Mouse (Mus musculus): ENCODE measurements around the gene Zc3h15. TPM values are rescaled to one million over a fixed set of nuclear protein-coding genes. Genes with fewer than 3 reads are reported as not detected.
"Not testable (repeated sequence)": the region's sequence is repeated elsewhere in the genome, so short reads cannot be mapped to it uniquely, and the experiment has no call there.

Zc3h15 gene
- total RNA-seq (2021) = 102 and 127 TPM in 2 replicates
- long read RNA-seq, transcript Zc3h15-201 (10 exons, 2,111 nt) = major isoform, 91 of 114 reads
- long read RNA-seq, partial matches to known transcripts = 14 of 114 reads
- long read RNA-seq, other reads (novel, unspliced or antisense) = 7 of 114 reads

GRCm38 (mm10) chr2:83644276-83645252 is at the start of gene Zc3h15:
Gene Zc3h15, plus strand, starts transcription at chr2:83644435.
- DNase-seq = peak; percentile 94

GRCm38 (mm10) chr2:83620558-83621367 is 23.5 kb upstream of the Zc3h15 start:
- DNase-seq = no peak

GRCm38 (mm10) chr2:83621511-83621910 is 22.7 kb upstream of the Zc3h15 start:
- no peak for DNase-seq

GRCm38 (mm10) chr2:83622792-83623191 is 21.4 kb upstream of the Zc3h15 start:
- DNase-seq = no peak

DNA sequence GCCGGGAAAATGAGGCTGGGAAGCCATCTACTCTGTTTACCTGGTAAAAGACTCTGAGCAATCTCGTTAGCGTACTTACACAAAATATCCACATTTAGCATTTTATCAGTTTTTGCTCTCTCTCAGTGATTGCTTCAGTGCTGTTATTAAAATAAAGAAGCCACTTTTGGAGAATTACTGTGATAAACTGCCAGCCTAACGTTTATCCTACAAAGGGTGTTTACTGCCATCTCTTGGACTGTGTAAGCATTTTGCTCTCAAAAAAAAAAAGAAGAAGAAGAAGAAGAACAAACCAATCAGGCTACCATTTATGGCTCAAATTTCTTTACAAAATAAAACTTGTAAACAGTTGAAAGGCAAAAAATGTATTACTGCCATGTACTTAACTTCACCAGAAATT is 20.2 kb upstream of the Zc3h15 start:
- DNase-seq = no peak

GRCm38 (mm10) chr2:83625226-83626108 is 18.8 kb upstream of the Zc3h15 start:
- peak; percentile 83 for DNase-seq

- DNase-seq = no peak
These were observed 17.4 kb upstream of the Zc3h15 start for GRCm38 (mm10) chr2:83626881-83627280.

DNA sequence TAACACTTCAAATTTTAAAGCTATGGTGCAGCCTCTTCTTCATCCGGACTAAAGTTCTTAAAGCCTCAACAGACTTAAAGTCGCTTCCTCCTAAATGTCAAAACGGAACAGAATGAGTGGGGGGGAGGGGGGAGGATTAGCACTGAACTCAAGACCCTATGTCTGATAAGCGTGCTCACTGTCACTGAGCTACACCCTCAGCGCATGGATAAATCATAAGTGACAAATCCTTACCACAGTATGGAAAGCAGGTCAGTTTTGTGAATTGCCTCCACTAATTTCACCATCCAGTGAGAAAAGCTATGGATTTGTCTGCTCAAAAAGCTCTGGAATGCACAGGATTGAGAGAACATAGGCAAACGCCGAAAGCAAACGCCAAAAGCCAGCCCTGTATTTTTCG is 16.7 kb upstream of the Zc3h15 start:
- DNase-seq = no peak

- no peak for DNase-seq
These were observed 16.3 kb upstream of the Zc3h15 start for GRCm38 (mm10) chr2:83627932-83628331.

- no peak for DNase-seq
These were observed 2.2 kb upstream of the Zc3h15 start for GRCm38 (mm10) chr2:83641993-83642392.

GRCm38 (mm10) chr2:83648916-83649315 is 4.7 kb downstream of the Zc3h15 start:
- DNase-seq = no peak

- DNase-seq = no peak
These were observed 8.4 kb downstream of the Zc3h15 start for GRCm38 (mm10) chr2:83652606-83653005.

- no peak for DNase-seq
These were observed 15.0 kb downstream of the Zc3h15 start for GRCm38 (mm10) chr2:83659279-83659678.

DNA sequence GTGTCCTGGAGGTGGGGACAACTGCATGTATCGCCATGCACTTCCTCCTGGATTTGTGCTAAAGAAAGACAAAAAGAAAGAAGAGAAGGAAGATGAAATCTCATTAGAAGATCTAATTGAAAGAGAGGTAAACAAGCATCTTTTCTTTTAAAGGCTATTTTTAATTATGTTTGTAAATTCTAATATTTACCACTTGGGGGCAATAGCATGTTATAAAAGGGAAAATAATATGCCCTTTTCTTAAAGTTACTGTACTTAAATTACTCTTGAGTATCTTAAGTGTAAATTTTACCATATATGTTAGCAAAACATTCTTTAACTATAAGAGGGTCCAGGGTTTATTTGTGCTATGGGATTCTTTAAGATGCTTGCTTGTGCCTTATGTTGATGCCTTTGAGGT is 15.9 kb downstream of the Zc3h15 start:
- no peak for DNase-seq

DNA sequence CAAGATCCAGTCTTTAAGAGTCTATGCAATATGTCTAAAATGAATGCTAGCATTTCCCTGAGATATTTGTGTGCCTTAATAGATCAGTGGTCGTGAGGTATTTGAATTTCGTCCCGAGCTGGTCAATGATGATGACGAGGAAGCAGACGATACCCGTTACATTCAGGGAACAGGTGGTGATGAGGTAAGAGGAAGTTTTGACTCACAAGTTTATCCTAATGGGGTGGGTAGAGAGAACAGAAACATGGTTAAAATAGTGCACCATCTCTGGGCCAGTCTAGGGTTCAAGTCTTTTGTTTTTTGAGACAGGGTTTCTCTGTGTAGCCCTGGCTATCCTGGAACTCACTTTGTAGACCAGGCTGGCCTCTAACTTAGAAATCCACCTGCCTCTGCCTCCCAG is 17.1 kb downstream of the Zc3h15 start:
- no peak for DNase-seq

DNA sequence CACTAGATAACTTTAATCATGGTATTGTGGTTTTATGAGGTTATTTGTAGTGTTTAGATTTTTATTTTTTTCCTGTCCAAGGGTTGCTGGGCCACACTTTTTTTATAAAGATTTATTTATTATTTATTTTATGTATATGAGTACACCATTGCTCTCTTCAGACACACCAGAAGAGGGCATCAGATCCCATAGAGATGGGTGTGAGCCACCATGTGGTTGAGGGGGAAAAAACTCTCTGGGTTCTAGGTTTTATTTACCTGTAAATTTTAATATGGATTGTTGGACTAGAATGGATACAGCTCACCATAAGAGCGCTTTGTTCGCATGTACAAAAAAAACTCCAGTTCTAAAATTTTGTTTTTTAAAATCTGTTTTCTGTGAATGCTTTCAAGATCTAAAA is 20.8 kb downstream of the Zc3h15 start:
- not testable (repeated sequence) for DNase-seq

- DNase-seq = no peak
These were observed 23.2 kb downstream of the Zc3h15 start for GRCm38 (mm10) chr2:83667430-83667829.

GRCm38 (mm10) chr2:83668052-83668451 is 23.8 kb downstream of the Zc3h15 start:
- no peak for DNase-seq

DNA sequence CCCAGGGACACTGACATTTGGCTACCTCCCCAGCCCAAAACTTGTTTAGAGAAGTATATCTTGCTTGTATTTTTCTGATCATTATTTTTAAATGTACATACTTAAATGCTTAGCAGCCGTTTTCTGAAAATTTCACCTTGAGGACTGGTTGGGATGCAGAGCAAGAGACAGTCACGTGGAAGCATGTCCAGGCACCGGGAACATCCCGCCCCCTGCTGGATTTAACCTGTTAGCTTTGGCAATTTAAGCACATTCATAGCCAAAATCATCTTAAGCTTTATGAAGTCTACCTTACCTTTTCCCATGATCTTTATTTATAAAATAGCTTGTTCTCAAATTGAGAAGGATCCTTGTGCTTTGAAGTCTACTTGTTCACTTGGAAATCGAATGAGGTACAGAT is 25.8 kb downstream of the Zc3h15 start:
- DNase-seq = peak; percentile 21

DNA sequence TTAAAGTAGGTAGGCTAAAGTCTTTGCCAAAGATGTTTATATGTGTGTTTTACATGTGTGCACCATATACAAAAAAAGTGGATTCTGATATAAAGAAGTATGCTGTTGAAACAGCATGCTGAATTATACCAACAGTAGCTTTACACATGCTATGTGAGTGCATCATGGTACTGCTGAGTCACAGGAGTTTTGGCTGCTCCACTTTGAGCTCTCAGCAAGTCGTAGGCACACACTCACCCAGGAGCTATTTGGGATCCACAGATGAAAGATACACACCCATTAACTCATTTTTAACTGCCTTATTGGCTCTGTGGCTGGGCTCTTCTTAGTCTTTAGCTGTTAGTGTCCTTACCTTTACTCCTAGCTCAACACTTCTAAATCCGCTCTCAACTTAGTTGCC is 27.6 kb downstream of the Zc3h15 start:
- DNase-seq = no peak

- DNase-seq = no peak
These were observed 28.8 kb downstream of the Zc3h15 start for GRCm38 (mm10) chr2:83673067-83673466.

DNA sequence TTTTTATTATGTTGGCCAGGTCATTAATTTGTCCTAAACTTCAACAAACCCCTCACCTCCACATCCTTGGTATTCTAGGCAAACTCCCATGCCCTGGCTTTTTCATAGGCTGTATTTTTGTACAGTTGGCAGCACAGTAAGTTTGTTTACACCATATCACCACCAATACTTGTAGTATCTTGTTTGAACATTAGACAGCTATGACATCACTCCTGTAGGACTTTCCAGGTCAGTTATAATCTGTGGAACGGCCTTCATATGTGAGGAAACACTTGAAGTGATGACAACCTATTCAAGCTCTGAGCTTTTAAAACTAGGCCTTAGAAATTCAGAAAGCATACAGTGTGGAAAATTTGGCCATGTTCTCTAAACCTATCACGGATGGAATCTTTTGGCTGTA is 29.6 kb downstream of the Zc3h15 start:
- no peak for DNase-seq

Data from adrenal gland, postnatal 25 days (tissue).